13 mouse cellular contexts compared by ENCODE assay signal in genomic region chr7:72503756-72504155, GRCm38 (mm10).
DNase-seq lines count a peak whose midpoint lies in the region; ATAC-seq and TF ChIP-seq lines count a peak whose summit lies in the region.
"Had no signal": no experiment of that assay in that cellular context is flagged by ENCODE, and none has a peak within 500 bp of the region (broad histone marks: within the 10 kb centered on the region; RNA-seq: fewer than 3 reads in every experiment).

No protein-coding gene starts in this region.

- no peak for TF ChIP-seq POLR2A in brain, embryonic 14.5 days (IDR thresholded peaks at IDR 0.05; ENCODE audit: borderline replicate concordance, extremely low read depth, insufficient read depth, insufficient read length, poor library complexity, severe bottlenecking)

- peak; percentile 32 to 48 for DNase-seq in cerebellum, postnatal 14 days
- no peak for DNase-seq in cerebellum, adult 11 months
- DNase-seq in heart, adult 11 months, result peak; percentile 12
- DNase-seq in brain, embryonic 14.5 days (ENCODE audit: low read depth), result peak; percentile 34
- no peak for DNase-seq in layer of hippocampus, adult 11-12 months (ENCODE audit: low spot score)
- DNase-seq: adrenal gland, adult 8-10 months; adrenal gland, postnatal 36 days had no signal

- ATAC-seq in heart, embryonic 11.5 days (replicated peaks; ENCODE audit: insufficient number of reproducible peaks, low FRiP score, low TSS enrichment), result no peak
- ATAC-seq: forebrain, embryonic 14.5 days; intestine, embryonic 16.5 days had no signal

- no peak overlapping the region for H3K9ac ChIP-seq in heart, embryonic 11.5 days (ENCODE audit: low read depth, low read length)
- H3K9ac ChIP-seq: heart, embryonic 13.5 days; hindbrain, embryonic 15.5 days had no signal

- no peak overlapping the region for H3K4me3 ChIP-seq in heart, embryonic 11.5 days (ENCODE audit: low read depth, low read length)
- H3K4me3 ChIP-seq: embryonic facial prominence, embryonic 10.5 days; heart, embryonic 13.5 days; hindbrain, embryonic 15.5 days had no signal

- H3K9me3 ChIP-seq in heart, embryonic 11.5 days (replicated peaks; ENCODE audit: control insufficient read depth, low read length), result no peaks in the 10 kb centered on the region
- H3K9me3 ChIP-seq: embryonic facial prominence, embryonic 10.5 days; heart, embryonic 13.5 days; hindbrain, embryonic 15.5 days had no signal

- no peaks in the 10 kb centered on the region for H3K27me3 ChIP-seq in heart, embryonic 11.5 days (ENCODE audit: control insufficient read depth, insufficient read depth, low read length)
- H3K27me3 ChIP-seq: heart, embryonic 13.5 days; hindbrain, embryonic 15.5 days had no signal

- no peak for TF ChIP-seq CTCF in brain, embryonic 14.5 days (IDR thresholded peaks at IDR 0.05; ENCODE audit: borderline replicate concordance, extremely low read depth, insufficient read depth, insufficient read length)

- no peaks in the 10 kb centered on the region for H3K4me1 ChIP-seq in heart, embryonic 11.5 days (ENCODE audit: control insufficient read depth, insufficient read depth, low read length)

- H3K27ac ChIP-seq in heart, embryonic 11.5 days (ENCODE audit: low read depth, low read length), result no peak overlapping the region
- H3K27ac ChIP-seq: heart, embryonic 13.5 days; hindbrain, embryonic 15.5 days had no signal

- no peak overlapping the region for H3K4me2 ChIP-seq in heart, embryonic 11.5 days
- H3K4me2 ChIP-seq: heart, embryonic 13.5 days; hindbrain, embryonic 15.5 days had no signal

- H3K36me3 ChIP-seq in heart, embryonic 11.5 days (ENCODE audit: control insufficient read depth, insufficient read depth, low read length), result no peaks in the 10 kb centered on the region
- H3K36me3 ChIP-seq: embryonic facial prominence, embryonic 10.5 days; heart, embryonic 13.5 days; hindbrain, embryonic 15.5 days had no signal

Comparison
In these comparisons a context has a peak if more than half of its experiments do, and no peak if none do; other contexts are left out.
1. DNase-seq: peak in cerebellum, postnatal 14 days (2 of 2), heart, adult 11 months (single experiment) and brain, embryonic 14.5 days (single experiment); none in cerebellum, adult 11 months (single experiment) and layer of hippocampus, adult 11-12 months (single experiment).